Mouse (Mus musculus): ENCODE results near the gene Elp4.

DNA sequence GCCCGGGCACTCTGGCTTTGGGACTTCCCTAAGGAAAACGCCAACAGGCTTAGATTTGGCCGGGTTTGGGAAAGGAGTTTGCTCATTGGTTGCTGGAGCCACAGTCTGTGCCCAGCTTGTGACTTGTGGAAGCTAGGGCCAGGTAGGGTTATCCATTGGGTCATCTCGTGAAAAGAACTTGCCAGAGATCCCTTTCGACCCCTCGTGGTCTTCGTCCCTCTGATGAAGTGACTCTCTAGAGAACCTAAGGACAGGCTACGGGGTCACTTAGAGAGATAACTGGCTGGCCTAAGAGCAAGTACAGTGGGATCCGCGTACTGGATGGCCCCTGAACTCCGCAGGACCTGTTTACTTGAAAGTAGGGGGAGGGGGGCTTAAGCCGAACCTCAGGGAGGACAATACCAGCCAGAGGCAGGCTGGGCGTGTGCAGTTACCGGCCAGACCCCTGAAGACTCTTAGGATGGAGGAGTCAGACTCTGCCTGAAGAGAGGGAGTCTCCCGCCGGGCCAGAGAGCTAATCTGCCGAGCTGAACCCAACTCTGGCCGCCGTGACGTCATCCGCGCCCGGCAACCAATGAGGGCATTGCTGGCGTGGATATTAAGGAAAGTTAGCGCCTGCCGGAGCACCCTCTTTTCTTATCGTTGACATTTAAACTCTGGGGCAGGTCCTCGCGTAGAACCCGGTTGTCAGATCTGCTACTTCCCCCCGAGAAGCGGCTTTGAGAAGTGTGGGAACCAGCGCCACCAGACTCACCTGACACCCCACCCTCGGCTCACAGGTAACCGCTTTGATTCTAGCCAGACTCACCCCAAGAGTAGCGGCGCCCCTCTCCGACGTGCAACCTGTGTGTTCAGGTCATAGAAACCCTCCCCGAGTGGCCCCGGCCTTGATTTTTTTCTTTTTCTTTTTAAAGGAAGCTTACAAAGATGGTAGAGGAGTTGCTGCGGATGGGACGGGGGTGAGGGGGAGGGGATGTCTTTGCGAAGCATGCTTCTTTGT lies 235.8 kb downstream of the Elp4 start, which contains the start of gene Pax6:
- TF ChIP-seq HCFC1 (IDR thresholded peaks at IDR 0.05; ENCODE audit: borderline replicate concordance, insufficient read depth, low read length) (no peak), MAFK (IDR thresholded peaks at IDR 0.05; ENCODE audit: insufficient read depth, low read depth, low read length) (no peak)

All from ES-E14 (cell line).